Mouse (Mus musculus): ENCODE data around the gene Ntng1.

DNA sequence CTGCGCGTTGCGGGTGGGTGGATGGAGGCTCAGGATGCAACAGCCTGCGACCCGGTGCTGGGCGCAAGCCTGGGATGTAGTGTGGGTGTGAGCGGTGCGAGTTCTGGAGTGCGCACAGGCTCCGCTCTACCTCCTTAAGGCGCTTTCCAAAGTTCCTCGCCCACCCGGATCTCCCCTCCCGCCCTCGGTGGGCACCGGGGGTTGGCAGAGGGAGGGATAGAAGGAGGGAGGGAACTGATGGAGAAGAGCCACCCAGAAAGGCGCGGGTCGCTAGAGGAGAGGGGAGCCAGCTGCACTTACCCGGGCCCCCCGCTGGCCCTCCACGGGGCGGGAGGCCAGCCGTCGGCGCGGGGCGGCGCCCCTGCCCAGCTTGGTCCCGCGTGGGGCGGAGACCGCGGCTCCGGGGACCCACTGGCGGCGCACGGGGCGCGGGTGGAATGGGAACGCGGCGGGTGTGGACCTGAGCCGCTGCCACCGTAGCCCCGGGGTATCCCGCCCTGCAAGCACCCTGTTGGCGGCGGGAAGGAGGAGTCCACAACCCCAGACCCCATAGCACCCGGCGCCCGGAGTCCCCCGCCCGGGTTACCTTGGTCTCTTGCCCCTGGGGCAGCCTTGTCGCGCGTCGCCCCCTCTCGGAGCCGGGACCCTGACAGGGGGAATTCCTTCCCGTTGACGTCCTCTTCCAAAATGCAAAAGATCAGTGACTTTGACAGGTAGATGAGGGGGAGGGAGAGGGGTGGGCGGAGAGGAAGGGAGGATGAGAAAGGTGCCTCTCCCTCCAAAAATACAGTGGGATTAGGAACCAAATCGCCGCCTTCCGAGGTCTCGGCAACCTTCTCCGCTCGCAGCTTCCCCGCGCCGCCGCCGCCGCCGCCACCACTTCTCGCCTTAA is 1.3 kb downstream of the Ntng1 start:
- TF ChIP-seq CTCF (IDR thresholded peaks at IDR 0.05) (no peak), POLR2A (IDR thresholded peaks at IDR 0.05; ENCODE audit: insufficient read depth, low read depth, low read length) (no peak)

Measured in heart, adult 2 months (tissue).